Mouse (Mus musculus) embryonic facial prominence, embryonic 11.5 days (tissue): ENCODE results near the gene Spsb1. TPM values are rescaled to one million over a fixed set of nuclear protein-coding genes. Genes with fewer than 3 reads are reported as not detected.

Experiments used
- ATAC-seq: fragments of 200-750 bp; cut with Nextera tagmentation; replicated peaks from 2 replicates; pipeline ENCODE4 v1.8.0; 2017; ENCODE audit warnings: low read depth; ENCODE audit not compliant: insufficient number of reproducible peaks, low FRiP score, low TSS enrichment
- DNase-seq: peaks from one replicate; pipeline ENCODE4 v3.0.0-alpha.2; 2015; ENCODE audit warnings: low spot score
- H3K27ac ChIP-seq: fragments of 300-500 bp; sonication (generic); replicated peaks from 2 replicates; pipeline ENCODE4 v1.5.1; 2014; ENCODE audit warnings: mild to moderate bottlenecking, low read depth, low read length, control low read depth
- H3K27me3 ChIP-seq: fragments of 300-500 bp; sonication (generic); 2 replicates; pipeline ENCODE4 v1.6.1; 2014; ENCODE audit warnings: mild to moderate bottlenecking, low read length, moderate library complexity, mixed read lengths; ENCODE audit not compliant: control insufficient read depth, insufficient read depth
- H3K36me3 ChIP-seq: fragments of 300-500 bp; sonication (generic); replicated peaks from 2 replicates; pipeline ENCODE4 v1.6.1; 2014; ENCODE audit warnings: low read depth, mild to moderate bottlenecking, low read length, moderate library complexity, mixed read lengths; ENCODE audit not compliant: control insufficient read depth, insufficient read depth
- H3K4me1 ChIP-seq: fragments of 300-500 bp; sonication (generic); 2 replicates; pipeline ENCODE4 v1.6.1; 2014; ENCODE audit warnings: low read length, mixed read lengths; ENCODE audit not compliant: control insufficient read depth, insufficient read depth
- H3K4me2 ChIP-seq: fragments of 300-500 bp; sonication (generic); 2 replicates; pipeline ENCODE4 v1.6.1; 2014; ENCODE audit warnings: low read depth, mild to moderate bottlenecking, control low read depth, low read length, moderate library complexity
- H3K4me3 ChIP-seq: fragments of 300-500 bp; sonication (generic); 2 replicates; pipeline ENCODE4 v1.5.1; 2014; ENCODE audit warnings: low read depth, low read length, control low read depth
- H3K9ac ChIP-seq: fragments of 300-500 bp; sonication (generic); replicated peaks from 2 replicates; pipeline ENCODE4 v1.6.1; 2014; ENCODE audit warnings: mild to moderate bottlenecking, control low read depth, low read length
- H3K9me3 ChIP-seq: fragments of 300-500 bp; sonication (generic); replicated peaks from 2 replicates; pipeline ENCODE4 v1.6.1; 2016; ENCODE audit warnings: mild to moderate bottlenecking, low read length, inconsistent platforms, mixed read lengths; ENCODE audit not compliant: control insufficient read depth
- WGBS: fragments of 180-500 bp; shearing (Covaris S2); extraction: QIAGEN DNeasy Blood & Tissue Kit; methylation state at CpG from one replicate; pipeline ENCODE4 v1.1.7; 2014; 5-methylcytosine and 5-hydroxymethylcytosine counted together
- polyA plus RNA-seq: library from polyadenylated mRNA; unstranded; fragments of >200 nt; fragmentation: Nextera tagmentation; extraction: Ambion mirVana; gene quantifications from 2 replicates; pipeline ENCODE4 v1.2.1, GENCODE M21; 2014

The Spsb1 gene
- polyA plus RNA-seq, 1 experiment from 2014 or later = 16.7 TPM

DNA sequence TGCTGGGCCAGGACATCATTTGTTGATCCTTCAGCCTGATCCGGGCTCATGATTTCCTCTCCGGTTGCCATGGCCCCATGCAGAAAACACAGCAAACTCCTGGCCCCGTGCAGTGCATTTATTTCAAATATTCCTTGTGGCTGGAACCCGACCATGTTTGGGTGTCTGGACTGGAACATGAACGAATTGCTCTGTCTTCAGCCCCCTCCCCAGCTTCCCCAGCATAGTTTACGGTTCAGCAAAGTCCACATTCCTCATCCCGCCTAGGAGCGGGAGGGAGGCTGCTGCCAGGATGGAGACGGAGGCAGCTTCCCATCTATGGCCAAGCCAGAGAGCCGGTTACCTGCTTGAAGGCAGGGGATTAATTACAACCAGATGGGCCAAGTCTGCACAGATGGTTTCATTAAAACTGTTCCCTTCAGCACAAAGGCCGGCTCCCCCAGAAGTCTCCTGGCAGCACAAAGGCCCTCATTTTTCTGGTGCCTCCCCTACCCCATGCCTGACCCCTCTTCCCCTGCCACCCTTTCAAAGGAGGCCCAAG, 61.2 kb downstream of the Spsb1 start:
- peak overlapping the region; percentile 87 for H3K27ac ChIP-seq
- no peaks in the 10 kb centered on the region for H3K27me3 ChIP-seq
- H3K4me3 ChIP-seq = no peak overlapping the region
- peaks cover 24% of the 10 kb centered on the region for H3K4me1 ChIP-seq
- H3K9me3 ChIP-seq = no peaks in the 10 kb centered on the region
- H3K36me3 ChIP-seq = no peaks in the 10 kb centered on the region
- ATAC-seq (peak; percentile 85), DNase-seq (peak; percentile 98)
- 9% methylated on average over 11 of the region's 11 CpGs for whole genome bisulfite sequencing
- peak overlapping the region; percentile 1; the same call in 1 of the 2 replicates for H3K9ac ChIP-seq
- no peak overlapping the region for H3K4me2 ChIP-seq

DNA sequence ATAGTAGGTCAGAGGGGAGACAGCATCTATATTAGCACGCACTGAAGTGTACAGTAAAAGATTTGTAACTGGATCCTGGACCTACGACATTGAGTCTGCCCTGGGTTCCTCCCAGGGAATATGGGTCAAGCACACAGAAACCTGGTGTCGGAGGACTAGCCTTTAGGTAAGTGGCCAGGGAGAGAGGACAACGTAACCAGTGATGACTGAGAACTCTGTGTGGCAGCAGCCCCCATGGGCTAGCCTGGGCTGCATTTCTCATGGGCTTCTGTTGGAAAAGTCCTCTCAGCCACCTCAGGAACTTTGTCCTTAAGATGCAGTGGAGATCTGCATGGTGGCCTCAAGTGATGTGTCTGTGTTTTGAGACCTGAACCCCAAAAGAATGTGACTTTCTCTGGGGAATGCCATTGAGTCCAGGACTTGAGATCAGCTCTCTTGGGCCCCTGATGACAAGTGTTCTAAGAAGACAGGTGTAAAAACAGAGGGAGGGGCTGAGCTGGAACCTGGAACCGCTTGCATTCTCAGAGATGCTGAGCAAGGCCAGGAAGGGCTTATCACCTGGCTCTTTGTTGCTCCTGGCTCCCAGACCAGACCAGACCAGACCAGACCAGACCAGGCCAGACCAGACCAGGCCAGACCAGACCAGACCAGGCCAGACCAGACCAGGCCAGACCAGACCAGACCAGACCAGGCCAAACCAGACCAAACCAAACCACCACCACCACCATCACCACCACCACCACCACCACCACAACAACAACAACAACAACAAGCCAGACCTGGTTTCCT, 63.5 kb downstream of the Spsb1 start:
- Histone ChIP-seq H3K27me3 (no peaks in the 10 kb centered on the region), H3K36me3 (no peaks in the 10 kb centered on the region), H3K4me2 (no peak overlapping the region), H3K27ac (no peak overlapping the region), H3K4me1 (peaks cover 25% of the 10 kb centered on the region), H3K9me3 (no peaks in the 10 kb centered on the region), H3K9ac (no peak overlapping the region), H3K4me3 (no peak overlapping the region)
- no peak for DNase-seq
- no peak for ATAC-seq
- WGBS = 76% methylated on average over 5 of the region's 5 CpGs

DNA sequence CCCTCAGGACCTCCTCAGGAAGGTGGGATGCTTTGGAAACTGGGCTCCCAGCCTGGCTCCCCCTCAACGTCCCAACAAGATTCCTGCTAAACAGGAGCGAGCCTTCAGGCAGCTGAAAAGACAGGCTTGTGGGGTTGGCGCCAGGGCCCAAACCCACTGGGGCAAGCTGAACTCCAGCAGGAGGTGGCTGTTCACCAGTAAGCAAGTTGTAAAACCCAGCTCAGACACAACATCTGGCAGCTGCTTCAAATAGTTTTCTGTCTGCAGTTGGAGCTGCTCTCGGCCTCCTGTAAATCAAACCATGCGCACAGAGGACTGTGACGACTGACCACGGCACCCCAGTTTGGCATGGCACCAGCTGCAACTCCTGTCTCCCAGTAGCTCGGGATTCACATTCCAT, 64.3 kb downstream of the Spsb1 start:
- H3K9ac ChIP-seq = peak overlapping the region; percentile 37
- 35% methylated on average over 8 of the region's 8 CpGs for WGBS
- peaks cover 20% of the 10 kb centered on the region for H3K4me1 ChIP-seq
- DNase-seq = peak; percentile 51
- H3K27ac ChIP-seq = peak overlapping the region; percentile 82
- no peak for ATAC-seq
- H3K9me3 ChIP-seq = no peaks in the 10 kb centered on the region
- H3K4me3 ChIP-seq = no peak overlapping the region
- H3K36me3 ChIP-seq = no peaks in the 10 kb centered on the region
- no peaks in the 10 kb centered on the region for H3K27me3 ChIP-seq
- no peak overlapping the region for H3K4me2 ChIP-seq

DNA sequence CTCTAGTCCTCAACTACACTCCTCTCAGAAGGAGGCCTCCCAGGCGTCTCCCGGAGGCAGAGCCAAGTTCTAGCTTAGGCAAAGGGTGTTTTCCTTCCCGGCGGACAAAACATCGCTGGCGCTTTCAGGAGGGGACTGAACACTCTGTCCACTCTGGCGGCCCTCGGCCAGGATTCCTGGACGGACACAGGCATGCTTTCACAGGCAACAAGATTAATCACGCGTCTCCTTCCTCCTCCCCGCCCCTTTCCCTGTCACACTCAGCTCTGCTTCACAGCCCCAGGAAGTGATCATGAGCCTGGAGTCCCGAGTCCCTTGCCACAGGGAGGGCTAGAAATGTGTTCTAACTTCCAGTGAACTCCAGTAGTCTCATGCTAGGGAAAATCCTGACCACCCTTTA, 65.0 kb downstream of the Spsb1 start:
- 42% methylated on average over 13 of the region's 13 CpGs for WGBS
- Histone ChIP-seq H3K36me3 (no peaks in the 10 kb centered on the region), H3K27me3 (no peaks in the 10 kb centered on the region), H3K4me1 (peaks cover 14% of the 10 kb centered on the region), H3K4me2 (no peak overlapping the region), H3K4me3 (no peak overlapping the region), H3K9me3 (no peaks in the 10 kb centered on the region), H3K9ac (peak overlapping the region; percentile 37), H3K27ac (peak overlapping the region; percentile 82)
- no peak for DNase-seq
- ATAC-seq = no peak

- Histone ChIP-seq H3K9ac (no peak overlapping the region), H3K27ac (no peak overlapping the region), H3K4me3 (no peak overlapping the region), H3K4me1 (peaks cover 12% of the 10 kb centered on the region), H3K27me3 (no peaks in the 10 kb centered on the region), H3K9me3 (no peaks in the 10 kb centered on the region), H3K4me2 (no peak overlapping the region), H3K36me3 (no peaks in the 10 kb centered on the region)
- DNase-seq (no peak), ATAC-seq (no peak)
- 75% methylated on average over 20 of the region's 20 CpGs for WGBS
Observed at GRCm38 (mm10) chr4:149888736-149889470, 65.9 kb downstream of the Spsb1 start.

DNA sequence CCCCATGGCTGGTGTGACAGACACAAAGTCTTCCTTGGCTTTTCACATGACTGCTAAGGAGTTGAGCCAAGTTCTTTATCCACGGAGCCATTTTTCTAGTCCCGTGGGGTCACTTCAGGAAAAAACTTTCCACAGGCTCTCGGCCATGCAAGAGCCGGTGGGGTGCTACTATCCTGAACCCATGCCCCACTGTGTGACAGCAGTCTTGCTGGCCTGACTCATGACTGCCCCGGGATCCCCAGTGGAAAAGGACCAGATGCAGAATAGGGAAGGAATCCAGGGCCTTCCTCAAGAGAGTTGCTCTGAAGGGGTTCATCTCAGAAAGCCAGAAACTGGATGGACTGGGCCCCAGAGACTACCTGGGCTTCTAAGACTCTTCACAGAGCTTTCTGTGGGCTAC, 66.7 kb downstream of the Spsb1 start:
- Histone ChIP-seq H3K36me3 (no peaks in the 10 kb centered on the region), H3K9ac (no peak overlapping the region), H3K4me1 (peaks cover 12% of the 10 kb centered on the region), H3K4me3 (no peak overlapping the region), H3K9me3 (no peaks in the 10 kb centered on the region), H3K27me3 (no peaks in the 10 kb centered on the region), H3K4me2 (no peak overlapping the region), H3K27ac (no peak overlapping the region)
- no peak for ATAC-seq
- no peak for DNase-seq
- 93% methylated on average over 5 of the region's 5 CpGs for WGBS

GRCm38 (mm10) chr4:149886298-149887271, 68.3 kb downstream of the Spsb1 start:
- no peak overlapping the region for H3K9ac ChIP-seq
- no peak overlapping the region for H3K4me3 ChIP-seq
- DNase-seq = no peak
- H3K27ac ChIP-seq = no peak overlapping the region
- no peaks in the 10 kb centered on the region for H3K36me3 ChIP-seq
- no peak overlapping the region for H3K4me2 ChIP-seq
- ATAC-seq = peak; percentile 32; the same call in 1 of the 2 replicates
- WGBS = 58% methylated on average over 18 of the region's 18 CpGs
- no peaks in the 10 kb centered on the region for H3K9me3 ChIP-seq
- no peaks in the 10 kb centered on the region for H3K27me3 ChIP-seq
- H3K4me1 ChIP-seq = peaks cover 12% of the 10 kb centered on the region
